Mouse (Mus musculus): ENCODE measurements at regions not wholly inside any gene's neighbourhood (a gene's known extent, or its start where the extent isn't known, plus 50 kb on each side); places are given as distances from the start of the nearest gene placed in this dataset.

DNA sequence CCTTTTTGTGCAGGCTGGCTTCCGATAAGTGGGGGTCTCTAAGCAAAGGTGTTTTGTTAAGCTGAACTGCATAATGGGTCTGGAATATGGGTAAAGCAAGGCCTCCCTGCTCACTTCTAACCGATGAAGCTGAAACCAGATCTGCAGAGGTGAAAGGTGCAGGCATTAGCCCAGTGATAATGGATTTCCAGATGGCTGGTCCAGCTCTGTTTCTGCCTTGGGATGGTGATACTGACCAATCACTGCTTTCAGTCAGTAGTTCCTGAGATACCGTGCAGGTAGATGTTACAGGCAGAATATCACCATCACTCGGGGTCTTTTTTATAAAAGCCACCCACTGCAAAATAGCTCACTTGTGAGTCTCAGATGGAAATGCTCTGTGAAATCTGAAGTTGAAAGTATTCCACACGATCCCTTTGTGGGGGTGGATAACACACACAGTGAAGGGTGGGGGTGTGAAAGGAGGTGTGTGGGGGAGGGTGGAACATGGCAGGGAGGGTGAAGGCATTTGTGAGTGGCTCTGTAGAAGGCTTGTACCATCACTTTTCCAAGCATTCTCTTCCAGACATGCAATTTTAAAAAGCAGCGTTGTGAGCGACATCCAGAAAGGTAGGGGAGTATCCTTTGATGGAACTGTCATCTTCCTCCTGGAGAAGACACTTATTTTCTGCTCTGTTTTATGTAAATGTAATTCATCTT lies 154.0 kb downstream of the Enc1 start:
- ATAC-seq (replicated peaks; ENCODE audit: insufficient number of reproducible peaks, low FRiP score, low TSS enrichment, poor library complexity, severe bottlenecking), result no peak

DNA sequence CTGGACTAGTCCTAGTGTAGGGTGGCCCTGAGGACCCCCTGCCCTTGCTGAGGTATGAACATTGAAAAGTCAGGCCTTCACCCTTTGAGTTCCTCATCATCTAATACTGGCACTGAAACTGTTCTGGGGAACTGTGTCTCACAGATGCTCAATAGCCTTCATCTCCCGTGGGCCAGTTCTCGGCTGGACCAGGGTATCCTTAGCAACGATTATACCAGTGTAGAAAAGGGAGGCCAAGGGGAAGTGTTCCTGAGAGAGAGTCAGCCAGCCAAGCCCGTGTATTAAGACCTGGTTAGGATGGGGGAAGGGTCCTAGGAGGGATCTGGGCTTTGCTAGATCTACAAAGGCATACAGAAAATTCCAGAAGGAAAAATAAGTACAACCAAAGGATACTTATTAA lies 153.2 kb downstream of the Enc1 start:
- no peak for ATAC-seq (replicated peaks; ENCODE audit: insufficient number of reproducible peaks, low FRiP score, low TSS enrichment, poor library complexity, severe bottlenecking)

GRCm38 (mm10) chr13:97393456-97393855 lies 152.6 kb downstream of the Enc1 start:
- ATAC-seq (replicated peaks; ENCODE audit: insufficient number of reproducible peaks, low FRiP score, low TSS enrichment, poor library complexity, severe bottlenecking), result no peak

GRCm38 (mm10) chr13:97390449-97390930 lies 149.6 kb downstream of the Enc1 start:
- no peak for ATAC-seq (replicated peaks; ENCODE audit: insufficient number of reproducible peaks, low FRiP score, low TSS enrichment, poor library complexity, severe bottlenecking)

DNA sequence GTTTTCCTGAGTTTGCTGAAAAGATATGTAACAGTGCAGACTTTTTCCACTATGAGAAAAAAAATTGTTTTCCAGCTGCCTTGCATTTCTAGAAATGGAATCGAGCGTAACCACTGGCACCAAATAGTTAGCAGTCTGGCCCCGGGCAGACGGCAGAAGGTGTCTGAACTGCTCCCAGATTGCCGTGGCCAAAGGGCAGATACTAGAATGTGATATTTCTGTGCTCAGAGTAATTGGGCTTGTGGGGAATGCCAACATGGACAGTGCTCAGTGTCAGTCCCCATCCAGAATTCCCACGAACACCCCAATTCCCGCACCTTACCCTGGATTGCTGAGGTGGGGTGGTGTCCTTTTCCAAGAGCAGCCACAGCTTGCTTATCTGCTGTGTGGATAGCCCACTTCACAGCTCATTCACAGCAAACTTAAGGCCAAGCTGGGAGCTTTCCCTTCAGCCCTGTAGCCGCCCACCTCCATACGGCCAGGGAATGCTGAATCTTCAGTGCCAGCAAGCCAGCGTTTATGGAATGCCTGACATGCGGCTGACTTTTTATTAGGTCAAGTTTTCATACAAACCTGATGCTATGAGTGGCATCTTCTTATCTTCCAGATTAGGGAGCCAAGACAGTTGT lies 148.1 kb downstream of the Enc1 start:
- ATAC-seq (replicated peaks; ENCODE audit: insufficient number of reproducible peaks, low FRiP score, low TSS enrichment, poor library complexity, severe bottlenecking), result no peak

DNA sequence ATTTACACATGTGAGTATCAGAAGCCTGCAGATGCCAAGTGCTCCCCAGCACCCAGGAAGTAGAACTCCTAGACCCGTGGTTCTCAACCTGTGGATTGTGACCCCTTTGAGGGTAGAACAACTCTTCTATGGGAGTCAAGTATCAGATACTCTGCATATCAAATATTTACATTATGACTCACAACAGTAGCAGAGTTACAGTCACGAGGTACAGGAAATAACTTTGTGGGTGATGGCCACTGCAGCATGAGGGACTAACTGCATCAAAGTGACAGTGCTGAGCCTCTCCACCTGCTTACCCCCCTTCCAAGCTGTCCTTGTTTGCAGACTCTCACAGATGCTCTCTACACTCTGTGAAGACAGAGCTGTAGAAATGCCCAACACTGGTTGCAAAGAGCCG lies 145.6 kb downstream of the Enc1 start:
- ATAC-seq (replicated peaks; ENCODE audit: insufficient number of reproducible peaks, low FRiP score, low TSS enrichment, poor library complexity, severe bottlenecking), result peak; percentile 61; the same call in 1 of the 2 replicates

GRCm38 (mm10) chr13:97385531-97385930 lies 144.6 kb downstream of the Enc1 start:
- ATAC-seq (replicated peaks; ENCODE audit: insufficient number of reproducible peaks, low FRiP score, low TSS enrichment, poor library complexity, severe bottlenecking), result no peak

DNA sequence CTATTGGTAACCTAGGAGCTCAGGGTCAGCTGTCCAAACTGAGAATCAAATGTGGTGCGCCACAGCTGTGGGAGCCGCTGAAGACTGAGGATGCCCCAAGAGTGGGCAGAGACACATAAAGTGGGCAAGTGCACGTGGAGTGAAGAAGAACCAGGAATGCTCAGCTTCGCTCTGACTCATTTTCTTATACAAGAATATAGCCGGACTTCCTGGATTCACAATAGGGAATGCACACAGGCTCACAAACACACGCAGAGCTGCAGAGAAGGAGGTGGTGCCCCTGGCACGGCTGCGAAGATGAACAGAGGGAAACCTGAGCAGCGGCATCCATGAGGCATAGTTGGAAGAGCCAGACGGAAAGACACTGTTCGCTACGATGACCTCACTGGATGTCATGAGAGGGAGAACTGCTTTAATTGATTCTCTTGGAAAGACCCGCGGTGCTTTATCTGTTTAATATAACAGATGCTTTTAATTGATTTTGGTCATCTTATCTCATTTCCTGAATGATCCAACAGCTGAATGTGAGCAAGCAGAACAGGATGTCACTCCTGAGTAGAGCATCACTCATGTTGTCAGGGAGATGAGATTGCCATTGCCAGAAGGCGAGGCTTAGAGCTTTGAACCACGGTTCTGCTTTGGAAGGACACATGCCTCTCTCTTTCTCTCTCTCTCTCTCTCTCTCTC lies 143.3 kb downstream of the Enc1 start:
- ATAC-seq (replicated peaks; ENCODE audit: insufficient number of reproducible peaks, low FRiP score, low TSS enrichment, poor library complexity, severe bottlenecking), result no peak

GRCm38 (mm10) chr13:97383351-97383750 lies 142.4 kb downstream of the Enc1 start:
- ATAC-seq (replicated peaks; ENCODE audit: insufficient number of reproducible peaks, low FRiP score, low TSS enrichment, poor library complexity, severe bottlenecking), result no peak

- no peak for ATAC-seq (replicated peaks; ENCODE audit: insufficient number of reproducible peaks, low FRiP score, low TSS enrichment, poor library complexity, severe bottlenecking)
These were observed 139.5 kb downstream of the Enc1 start for GRCm38 (mm10) chr13:97380366-97380765.

DNA sequence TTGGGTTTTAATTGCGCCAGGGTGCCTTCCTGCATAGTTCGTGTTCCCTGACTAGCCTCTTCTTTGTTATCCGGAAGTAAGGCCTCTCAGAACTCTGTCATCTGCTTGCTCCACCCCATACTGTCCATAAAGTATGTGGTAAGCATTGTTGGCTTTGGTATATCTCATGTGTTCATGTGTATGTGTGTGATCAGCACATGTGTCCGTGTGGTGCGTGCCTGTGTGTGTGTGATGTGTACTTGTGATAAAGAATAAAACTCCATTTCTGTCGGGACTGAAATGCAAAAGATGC lies 135.3 kb downstream of the Enc1 start:
- ATAC-seq (replicated peaks; ENCODE audit: insufficient number of reproducible peaks, low FRiP score, low TSS enrichment, poor library complexity, severe bottlenecking), result no peak

- no peak for ATAC-seq (replicated peaks; ENCODE audit: insufficient number of reproducible peaks, low FRiP score, low TSS enrichment, poor library complexity, severe bottlenecking)
These were observed 134.8 kb downstream of the Enc1 start for GRCm38 (mm10) chr13:97375501-97376231.

DNA sequence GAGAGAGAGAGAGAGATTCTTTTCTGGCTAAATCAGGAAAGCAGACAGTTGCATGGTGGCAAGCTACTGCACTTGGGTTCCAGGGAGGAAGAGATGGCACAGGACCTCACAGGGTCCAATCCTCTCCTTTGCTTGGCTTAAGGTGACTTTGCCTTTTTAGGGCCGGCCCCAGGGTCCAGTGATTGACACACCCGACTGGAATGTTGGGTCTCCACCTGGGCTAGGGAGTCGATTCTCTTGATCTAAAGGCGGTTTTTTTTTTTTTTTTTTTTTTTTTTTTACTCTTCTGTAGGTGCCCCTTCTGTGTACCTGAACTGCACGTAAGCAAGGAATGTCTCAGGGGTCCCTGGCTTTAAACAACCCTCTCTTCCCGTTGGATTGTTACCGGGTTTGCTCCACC lies 131.4 kb downstream of the Enc1 start:
- no peak for ATAC-seq (replicated peaks; ENCODE audit: insufficient number of reproducible peaks, low FRiP score, low TSS enrichment, poor library complexity, severe bottlenecking)

GRCm38 (mm10) chr13:97371200-97371599 lies 130.3 kb downstream of the Enc1 start:
- no peak for ATAC-seq (replicated peaks; ENCODE audit: insufficient number of reproducible peaks, low FRiP score, low TSS enrichment, poor library complexity, severe bottlenecking)

- ATAC-seq (replicated peaks; ENCODE audit: insufficient number of reproducible peaks, low FRiP score, low TSS enrichment, poor library complexity, severe bottlenecking), result no peak
These were observed 125.8 kb downstream of the Enc1 start for GRCm38 (mm10) chr13:97366723-97367122.

DNA sequence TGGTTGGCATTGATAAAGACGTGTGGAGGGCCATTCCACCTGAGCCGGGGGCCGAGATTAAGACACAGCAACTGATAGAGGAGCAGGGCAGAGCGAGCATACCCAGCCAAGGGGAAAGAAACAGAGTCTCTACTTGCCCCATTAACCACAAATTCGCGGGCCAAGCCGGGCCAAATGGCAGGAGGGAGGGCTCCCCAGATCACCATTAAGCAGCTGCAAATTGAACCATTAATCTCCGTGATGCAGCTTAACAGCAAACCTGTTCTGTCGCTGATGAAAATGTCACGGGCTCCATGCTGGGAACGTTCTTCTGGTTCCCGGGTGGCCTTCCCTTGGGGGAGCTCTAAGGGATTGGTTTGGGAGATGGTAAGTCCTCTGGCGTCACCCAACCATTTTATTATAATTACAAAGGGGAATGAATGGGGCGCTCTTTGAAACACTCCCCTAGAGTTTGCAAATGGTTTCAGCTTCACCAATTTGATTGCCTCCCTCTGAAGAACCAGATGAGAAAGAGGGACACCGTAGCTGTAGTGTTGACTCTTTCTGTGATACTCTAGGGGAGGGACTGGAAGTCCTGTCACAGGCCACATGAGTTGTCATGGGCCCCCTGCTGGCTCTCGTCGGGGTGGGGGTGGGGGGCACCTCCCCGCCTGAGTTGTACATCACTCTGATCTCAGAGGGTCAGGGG lies 124.8 kb downstream of the Enc1 start:
- no peak for ATAC-seq (replicated peaks; ENCODE audit: insufficient number of reproducible peaks, low FRiP score, low TSS enrichment, poor library complexity, severe bottlenecking)

DNA sequence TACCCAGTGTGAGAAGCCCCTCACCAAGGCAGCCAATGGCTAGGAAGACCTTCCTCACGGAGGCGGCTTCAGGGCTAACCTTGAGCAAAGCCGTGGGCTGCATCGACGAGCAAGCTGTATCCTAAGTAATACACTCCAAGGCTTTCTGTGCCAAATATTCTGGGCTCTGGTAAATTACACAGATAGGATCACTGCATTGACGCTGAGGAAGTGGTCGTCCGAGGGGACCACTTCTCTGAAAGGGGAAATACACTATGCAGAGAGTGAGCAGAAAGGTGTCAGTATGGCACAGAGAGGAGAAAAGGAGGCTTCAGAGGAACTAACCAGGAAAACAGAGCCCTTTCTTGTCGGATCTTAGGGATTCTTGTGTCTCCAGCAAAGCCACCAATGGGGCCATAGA lies 124.1 kb downstream of the Enc1 start:
- ATAC-seq (replicated peaks; ENCODE audit: insufficient number of reproducible peaks, low FRiP score, low TSS enrichment, poor library complexity, severe bottlenecking), result no peak

GRCm38 (mm10) chr13:97363765-97364164 lies 122.9 kb downstream of the Enc1 start:
- no peak for ATAC-seq (replicated peaks; ENCODE audit: insufficient number of reproducible peaks, low FRiP score, low TSS enrichment, poor library complexity, severe bottlenecking)

DNA sequence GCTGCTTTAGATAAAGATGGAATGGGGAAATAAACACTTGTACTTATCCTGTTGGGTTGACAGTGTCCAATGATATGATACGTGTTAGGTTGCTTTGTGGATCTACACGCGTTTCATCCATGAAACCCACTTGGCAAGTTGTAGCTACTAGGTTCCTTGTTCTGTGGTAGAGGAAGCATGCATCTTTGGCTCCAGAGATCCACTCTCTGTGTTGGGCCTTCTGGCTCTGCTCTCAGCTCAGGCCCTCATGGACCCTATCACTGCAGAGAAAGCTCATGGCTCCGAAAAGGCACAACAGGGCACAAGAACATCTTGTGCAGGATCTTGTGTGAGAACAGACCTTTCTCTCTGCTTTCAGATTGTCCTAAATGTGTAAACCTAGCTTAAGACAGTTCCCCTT lies 122.3 kb downstream of the Enc1 start:
- no peak for ATAC-seq (replicated peaks; ENCODE audit: insufficient number of reproducible peaks, low FRiP score, low TSS enrichment, poor library complexity, severe bottlenecking)

Measured in monocyte, adult 5-6 weeks (primary cell).